Comparison of ENCODE assay signal across 10 mouse cellular contexts in the genomic region with DNA sequence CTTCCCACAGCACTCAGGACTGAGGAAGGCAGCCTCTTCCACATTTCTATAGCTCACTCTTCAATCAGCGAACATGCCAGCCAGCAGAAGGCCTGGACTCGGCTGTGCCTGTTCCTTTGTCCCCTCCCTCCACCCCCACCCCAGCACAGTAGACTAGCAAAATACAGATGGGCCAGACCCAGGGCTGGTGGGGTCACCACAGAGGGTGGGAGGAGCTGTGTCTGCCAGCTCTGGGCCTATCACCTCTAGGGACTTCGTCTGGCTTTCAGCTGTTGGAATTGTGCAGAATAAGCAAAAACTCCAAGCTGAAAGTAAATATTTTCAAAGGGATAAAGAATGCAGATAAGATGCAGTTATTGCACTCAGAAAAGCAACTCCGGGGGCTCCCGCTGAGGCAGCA. TPM values are rescaled to one million over a fixed set of nuclear protein-coding genes. Genes with fewer than 3 reads are reported as not detected.
A peak's percentile ranks its signal among the peaks of the same experiment; 100 is the strongest.
DNase-seq lines count a peak whose midpoint lies in the region; ATAC-seq lines count a peak whose summit lies in the region.
"Had no signal": no experiment of that assay in that cellular context is flagged by ENCODE, and none has a peak within 500 bp of the region (broad histone marks: within the 10 kb centered on the region; RNA-seq: fewer than 3 reads in every experiment).

No protein-coding gene starts in this region.

- ATAC-seq in lung, embryonic 15.5 days (ENCODE audit: borderline replicate concordance, extremely low read depth, low FRiP score, low TSS enrichment), result peak; percentile 88
- ATAC-seq in forebrain, embryonic 14.5 days, result 0 out of 2 replicates have a peak, but pooled peaks have one; percentile 26
- ATAC-seq in stomach, embryonic 14.5 days (ENCODE audit: insufficient number of reproducible peaks, insufficient read depth, low FRiP score, low read depth), result peak; percentile 76
- no peak for ATAC-seq in megakaryocyte progenitor cell, adult 5-6 weeks (replicated peaks; ENCODE audit: poor library complexity)

- peaks cover 56% of the 10 kb centered on the region for H3K4me1 ChIP-seq in lung, embryonic 15.5 days
- H3K4me1 ChIP-seq in forebrain, embryonic 14.5 days (ENCODE audit: control insufficient read depth, insufficient read depth, low read length), result peaks cover under 1% of the 10 kb centered on the region
- H3K4me1 ChIP-seq in stomach, embryonic 14.5 days (ENCODE audit: control insufficient read depth, insufficient read depth, low read length), result peaks cover 30% of the 10 kb centered on the region

- peaks cover 10% of the 10 kb centered on the region; the same call in 1 of the 2 replicates for H3K36me3 ChIP-seq in lung, embryonic 15.5 days
- no peaks in the 10 kb centered on the region for H3K36me3 ChIP-seq in forebrain, embryonic 14.5 days (ENCODE audit: control insufficient read depth, insufficient read depth, low read length)
- H3K36me3 ChIP-seq in stomach, embryonic 14.5 days (ENCODE audit: control insufficient read depth, insufficient read depth, low read length), result no peaks in the 10 kb centered on the region; the same call in 1 of the 2 replicates

- 19% methylated on average over 5 of the region's 5 CpGs for WGBS in lung, embryonic 15.5 days
- 58% methylated on average over 5 of the region's 5 CpGs for WGBS in forebrain, embryonic 14.5 days
- 15% methylated on average over 5 of the region's 5 CpGs for WGBS in stomach, embryonic 14.5 days

- H3K27ac ChIP-seq in lung, embryonic 15.5 days, result peak overlapping the region; percentile 90
- H3K27ac ChIP-seq in forebrain, embryonic 14.5 days (ENCODE audit: low read depth, low read length), result peak overlapping the region; percentile 39; the same call in 1 of the 2 replicates
- H3K27ac ChIP-seq in stomach, embryonic 14.5 days (ENCODE audit: low read length), result peak overlapping the region; percentile 58

- H3K4me2 ChIP-seq in lung, embryonic 15.5 days, result peak overlapping the region; percentile 25
- no peak overlapping the region for H3K4me2 ChIP-seq in forebrain, embryonic 14.5 days (ENCODE audit: low read length)
- 0 out of 2 replicates have a peak overlapping the region, but pooled peaks have one; percentile 10 for H3K4me2 ChIP-seq in stomach, embryonic 14.5 days (replicated peaks; ENCODE audit: low read depth, low read length)

- no peak overlapping the region for H3K9ac ChIP-seq in lung, embryonic 15.5 days
- no peak overlapping the region for H3K9ac ChIP-seq in forebrain, embryonic 14.5 days (ENCODE audit: low read length)
- no peak overlapping the region for H3K9ac ChIP-seq in stomach, embryonic 14.5 days (replicated peaks; ENCODE audit: low read depth, low read length)

- DNase-seq in lung, postnatal 36 days, result no peak
- DNase-seq in forebrain, embryonic 14.5 days (ENCODE audit: low spot score), result no peak
- peak; percentile 51 to 69 for DNase-seq in kidney, postnatal 4 days
- DNase-seq in right cerebral cortex, adult 2 months (ENCODE audit: low spot score in 2 of 2), result no peak
- DNase-seq: cerebellum, adult 8-10 months; gastrocnemius, postnatal 36 days; right cerebral cortex, postnatal 25 days had no signal

- no peak overlapping the region for H3K4me3 ChIP-seq in lung, embryonic 15.5 days
- H3K4me3 ChIP-seq in forebrain, embryonic 14.5 days (ENCODE audit: low read depth, low read length), result no peak overlapping the region
- no peak overlapping the region for H3K4me3 ChIP-seq in stomach, embryonic 14.5 days (ENCODE audit: low read depth, low read length)

- no peaks in the 10 kb centered on the region for H3K27me3 ChIP-seq in lung, embryonic 15.5 days
- H3K27me3 ChIP-seq in forebrain, embryonic 14.5 days (replicated peaks; ENCODE audit: control insufficient read depth, insufficient read depth, low read length), result peaks cover 7% of the 10 kb centered on the region
- no peaks in the 10 kb centered on the region for H3K27me3 ChIP-seq in stomach, embryonic 14.5 days (ENCODE audit: control insufficient read depth, insufficient read depth, low read length)

- H3K9me3 ChIP-seq in lung, embryonic 15.5 days, result no peaks in the 10 kb centered on the region
- no peaks in the 10 kb centered on the region for H3K9me3 ChIP-seq in forebrain, embryonic 14.5 days (replicated peaks; ENCODE audit: control insufficient read depth, low read length)
- no peaks in the 10 kb centered on the region for H3K9me3 ChIP-seq in stomach, embryonic 14.5 days (ENCODE audit: control insufficient read depth, low read depth, low read length)

RNA-seq across cellular contexts. Expression of a gene that starts 5.7 kb away (rescaled TPM):
- polyA plus RNA-seq in lung, embryonic 15.5 days (2015; fragmentation: Nextera tagmentation; extraction: Ambion mirVana), result 36.3 and 37.2 TPM in 2 replicates
- 6.1 and 6.4 TPM in 2 replicates for polyA plus RNA-seq in forebrain, embryonic 14.5 days (2014; fragmentation: Nextera tagmentation; extraction: Ambion mirVana)
- polyA plus RNA-seq in stomach, embryonic 14.5 days (2014; fragmentation: Nextera tagmentation; extraction: Ambion mirVana), result 18.7 and 21.0 TPM in 2 replicates
- total RNA-seq in megakaryocyte progenitor cell, adult 5-6 weeks (2015), result 0.07 and 0.64 TPM in 2 replicates
- 0.95 TPM in 1 of 2 replicates, not detected in the other for total RNA-seq in megakaryocyte progenitor cell, adult 5-6 weeks (2017)
- total RNA-seq: gastrocnemius, postnatal 36 days had no signal

RNA-seq across cellular contexts. Expression of a gene that starts 33.0 kb away (rescaled TPM):
- 2.0 and 2.2 TPM in 2 replicates for polyA plus RNA-seq in lung, embryonic 15.5 days (2015; fragmentation: Nextera tagmentation; extraction: Ambion mirVana)
- 1.8 TPM in 1 of 2 replicates, not detected in the other for polyA plus RNA-seq in forebrain, embryonic 14.5 days (2014; fragmentation: Nextera tagmentation; extraction: Ambion mirVana)
- polyA plus RNA-seq in stomach, embryonic 14.5 days (2014; fragmentation: Nextera tagmentation; extraction: Ambion mirVana), result 3.1 TPM in 1 of 2 replicates, not detected in the other
- total RNA-seq in megakaryocyte progenitor cell, adult 5-6 weeks (2015), result not detected in 2 replicates
- total RNA-seq in megakaryocyte progenitor cell, adult 5-6 weeks (2017), result not detected in 2 replicates

RNA-seq across cellular contexts. Expression of a gene that starts 39.5 kb away (rescaled TPM):
- polyA plus RNA-seq in lung, embryonic 15.5 days (2015; fragmentation: Nextera tagmentation; extraction: Ambion mirVana), result 33.5 and 33.9 TPM in 2 replicates
- polyA plus RNA-seq in forebrain, embryonic 14.5 days (2014; fragmentation: Nextera tagmentation; extraction: Ambion mirVana), result 59.8 and 65.3 TPM in 2 replicates
- polyA plus RNA-seq in stomach, embryonic 14.5 days (2014; fragmentation: Nextera tagmentation; extraction: Ambion mirVana), result 33.5 and 36.0 TPM in 2 replicates
- total RNA-seq in megakaryocyte progenitor cell, adult 5-6 weeks (2015), result 21.6 and 26.5 TPM in 2 replicates
- total RNA-seq in megakaryocyte progenitor cell, adult 5-6 weeks (2017), result 33.2 and 40.2 TPM in 2 replicates

Comparison
In these comparisons a context has a peak if more than half of its experiments do, and no peak if none do; other contexts are left out.
1. H3K27ac ChIP-seq: peak in every context shown above with its lines; median percentile 90 in lung, embryonic 15.5 days; 58 in stomach, embryonic 14.5 days; 39 in forebrain, embryonic 14.5 days.
2. DNase-seq: peak in kidney, postnatal 4 days (2 of 2); none in lung, postnatal 36 days (single experiment), forebrain, embryonic 14.5 days (single experiment) and right cerebral cortex, adult 2 months (0 of 2).